Mouse (Mus musculus): ENCODE data around the gene Gcm1.

DNA sequence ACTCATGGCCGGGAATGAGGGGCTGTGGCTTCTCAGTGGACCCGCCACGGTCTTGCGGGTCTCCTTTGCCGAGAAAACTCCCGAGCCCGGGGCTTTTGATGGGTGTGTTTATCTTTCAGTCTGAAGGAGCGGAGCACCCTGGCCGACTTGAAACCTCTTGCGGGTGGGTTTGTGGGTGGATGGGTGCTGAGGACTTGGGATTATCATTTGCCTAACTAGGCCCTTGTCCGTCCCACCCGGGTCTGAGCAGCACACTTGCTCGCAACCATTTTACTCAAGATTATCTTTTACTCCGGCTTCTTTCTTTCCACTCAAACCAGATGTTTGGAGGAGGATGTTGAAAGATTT is 61.8 kb downstream of the Gcm1 start:
- no peak for TF ChIP-seq CTCF (IDR thresholded peaks at IDR 0.05; ENCODE audit: insufficient read depth, low read depth, low read length)
- no peak for TF ChIP-seq POLR2A (IDR thresholded peaks at IDR 0.05; ENCODE audit: insufficient read depth, low read depth, low read length)

Data from olfactory bulb, adult 2 months (tissue).